Mouse (Mus musculus) midbrain, embryonic 12.5 days (tissue): ENCODE measurements around the gene Kcna5. TPM values are rescaled to one million over a fixed set of nuclear protein-coding genes. Genes with fewer than 3 reads are reported as not detected.

Experiments
- ATAC-seq: fragments of 200-750 bp; cut with Nextera tagmentation; 2 replicates; pipeline ENCODE4 v1.8.0; 2017; ENCODE audit warnings: low read depth, moderate TSS enrichment, moderate library complexity; ENCODE audit not compliant: low FRiP score
- H3K27ac ChIP-seq: fragments of 300-500 bp; sonication (generic); replicated peaks from 2 replicates; pipeline ENCODE4 v1.5.1; 2016; ENCODE audit warnings: mild to moderate bottlenecking
- H3K27me3 ChIP-seq: fragments of 300-500 bp; sonication (generic); 2 replicates; pipeline ENCODE4 v1.6.1; 2016; ENCODE audit warnings: mild to moderate bottlenecking
- H3K36me3 ChIP-seq: fragments of 300-500 bp; sonication (generic); 2 replicates; pipeline ENCODE4 v1.6.1; 2016
- H3K4me1 ChIP-seq: fragments of 300-500 bp; sonication (generic); 2 replicates; pipeline ENCODE4 v1.6.1; 2016
- H3K4me2 ChIP-seq: fragments of 300-500 bp; sonication (generic); replicated peaks from 2 replicates; pipeline ENCODE4 v1.6.1; 2016; ENCODE audit warnings: mild to moderate bottlenecking, moderate library complexity
- H3K4me3 ChIP-seq: fragments of 300-500 bp; sonication (generic); 2 replicates; pipeline ENCODE4 v1.5.1; 2016; ENCODE audit warnings: mild to moderate bottlenecking
- H3K9ac ChIP-seq: fragments of 300-500 bp; sonication (generic); replicated peaks from 2 replicates; pipeline ENCODE4 v1.6.1; 2016; ENCODE audit warnings: mild to moderate bottlenecking, moderate library complexity
- H3K9me3 ChIP-seq: fragments of 300-500 bp; sonication (generic); 2 replicates; pipeline ENCODE4 v1.6.1; 2016; ENCODE audit warnings: mild to moderate bottlenecking
- WGBS: fragments of 180-500 bp; shearing (Covaris S2); methylation state at CpG from one replicate; pipeline ENCODE4 v1.1.7; 2016; 5-methylcytosine and 5-hydroxymethylcytosine counted together
- polyA plus RNA-seq: library from polyadenylated mRNA; unstranded; fragments of >200 nt; fragmentation: Nextera tagmentation; extraction: Ambion mirVana; gene quantifications from 2 replicates; pipeline ENCODE4 v1.2.1, GENCODE M21; 2016

Gene Kcna5
- 2.4 and 5.7 TPM in 2 replicates for polyA plus RNA-seq

DNA sequence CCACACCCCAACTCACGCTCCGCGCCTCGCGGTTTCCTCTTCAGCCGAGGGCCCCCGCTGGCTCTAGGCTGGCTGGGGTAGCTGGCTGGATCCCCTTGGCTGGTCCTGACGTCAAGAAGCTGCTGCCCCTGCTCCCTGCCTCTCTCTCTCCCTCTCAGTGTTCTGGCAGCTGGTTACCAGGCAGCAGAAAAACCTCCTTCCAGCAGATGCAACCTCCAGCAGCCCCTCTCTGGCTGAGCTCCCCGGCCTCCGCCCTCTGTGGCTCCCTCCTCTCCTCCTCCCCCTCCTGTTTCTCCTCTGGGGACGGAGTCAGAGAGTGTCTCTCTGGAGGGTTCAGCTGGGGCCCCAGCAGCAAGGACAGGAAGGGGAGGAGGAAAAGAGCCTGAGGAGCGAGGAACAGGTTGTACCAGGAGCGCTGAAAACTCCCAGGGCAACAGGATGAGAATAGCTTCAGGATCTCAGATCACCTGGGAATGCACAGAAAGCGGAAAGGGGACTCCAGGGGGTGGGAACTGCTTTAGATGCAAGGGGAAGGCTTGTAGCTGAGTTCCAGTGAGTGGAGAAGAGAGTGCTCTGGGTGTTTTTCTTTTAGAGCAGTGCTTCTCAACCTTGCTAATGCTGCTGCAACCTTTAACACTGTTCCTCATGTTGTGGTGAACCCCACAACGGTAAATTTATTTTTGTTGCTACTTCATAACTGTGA, at the start of gene Kcna5:
Gene Kcna5 (minus strand): TSS at position 205 of the 703 bp plus-strand sequence.
- no peaks in the 10 kb centered on the region for H3K9me3 ChIP-seq
- peak; percentile 81 for ATAC-seq
- peaks cover 22% of the 10 kb centered on the region for H3K4me1 ChIP-seq
- WGBS: 1% methylated on average over 15 of the region's 15 CpGs
- peak within 1 kb of the TSS; percentile 68 for H3K27ac ChIP-seq
- H3K36me3 ChIP-seq: no peaks in the 10 kb centered on the region
- H3K4me3 ChIP-seq: peak within 1 kb of the TSS; percentile 32
- 0 out of 2 replicates have a peak within 1 kb of the TSS, but pooled peaks have one; percentile 37 for H3K9ac ChIP-seq
- H3K27me3 ChIP-seq: peaks cover 31% of the 10 kb centered on the region
- H3K4me2 ChIP-seq: peak within 1 kb of the TSS; percentile 56

DNA sequence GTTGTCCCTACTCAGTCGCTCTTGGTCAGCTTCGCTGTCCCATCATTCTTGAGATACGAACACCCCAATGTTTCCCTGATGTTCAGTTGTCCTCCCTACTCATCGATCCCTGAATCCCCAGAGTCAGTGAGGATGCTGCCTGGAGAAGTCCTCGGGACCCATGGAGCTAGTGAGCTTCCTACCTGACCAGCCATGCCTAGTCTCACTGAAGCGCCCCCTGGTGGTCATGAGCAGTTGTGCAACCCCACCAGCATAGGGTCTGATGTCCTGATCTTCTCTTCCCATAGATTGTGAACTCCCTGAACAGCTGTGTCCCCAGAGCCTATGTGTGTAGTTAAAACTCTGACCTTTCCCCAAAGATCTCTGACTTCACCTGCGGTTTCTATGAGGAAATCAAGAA, 47.9 kb upstream of the Kcna5 start:
- H3K9me3 ChIP-seq: no peaks in the 10 kb centered on the region
- no peak overlapping the region for H3K4me3 ChIP-seq
- H3K36me3 ChIP-seq: no peaks in the 10 kb centered on the region
- no peak overlapping the region for H3K4me2 ChIP-seq
- H3K27ac ChIP-seq: no peak overlapping the region
- WGBS: 66% methylated on average over 7 of the region's 7 CpGs
- ATAC-seq: no peak
- no peaks in the 10 kb centered on the region for H3K4me1 ChIP-seq
- no peak overlapping the region for H3K9ac ChIP-seq
- H3K27me3 ChIP-seq: no peaks in the 10 kb centered on the region

DNA sequence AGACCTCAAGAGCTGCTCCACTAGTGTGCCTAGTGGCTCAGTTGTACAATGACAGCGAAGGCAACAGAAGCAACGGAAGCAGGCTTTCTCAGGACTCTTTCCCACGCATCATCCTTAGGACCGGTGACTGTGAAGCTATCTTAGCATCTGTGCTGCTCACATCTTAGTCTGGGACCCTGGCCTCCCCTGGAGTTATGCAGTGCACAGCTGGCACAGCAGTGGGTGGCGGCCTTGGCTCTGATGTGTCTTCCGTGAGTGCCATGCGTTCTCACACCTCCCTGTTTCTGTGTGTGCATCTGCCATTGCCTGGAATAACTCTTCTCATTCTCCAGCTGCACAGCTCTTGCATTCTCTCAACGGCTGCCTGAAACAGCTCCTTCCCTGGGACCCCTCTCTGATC, 46.4 kb upstream of the Kcna5 start:
- ATAC-seq: no peak
- Histone ChIP-seq H3K9ac (no peak overlapping the region), H3K27me3 (no peaks in the 10 kb centered on the region), H3K4me1 (no peaks in the 10 kb centered on the region), H3K27ac (no peak overlapping the region), H3K36me3 (no peaks in the 10 kb centered on the region), H3K4me3 (no peak overlapping the region), H3K4me2 (no peak overlapping the region), H3K9me3 (no peaks in the 10 kb centered on the region)
- WGBS: 84% methylated on average over 8 of the region's 8 CpGs

DNA sequence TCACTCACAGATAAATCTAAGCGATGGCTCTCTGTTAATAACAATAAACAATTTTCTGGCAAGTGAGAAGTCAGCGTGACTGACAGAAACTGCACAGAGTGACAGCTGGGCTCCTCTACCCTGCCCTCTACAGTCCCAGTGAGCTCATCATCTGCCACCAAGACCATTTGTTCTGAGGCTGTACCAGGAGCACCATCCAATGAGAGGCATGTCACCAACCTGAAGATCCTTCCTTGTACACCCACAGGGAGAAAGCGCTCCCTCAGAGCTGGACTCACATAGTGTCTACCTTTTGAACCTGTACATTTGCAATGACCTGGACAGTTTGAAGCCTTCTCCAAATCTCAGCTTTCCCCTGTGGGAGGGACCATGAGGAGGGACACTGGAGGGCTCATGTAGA, 45.4 kb upstream of the Kcna5 start:
- ATAC-seq: no peak
- WGBS: 88% methylated on average over 3 of the region's 3 CpGs
- H3K36me3 ChIP-seq: no peaks in the 10 kb centered on the region
- H3K4me2 ChIP-seq: no peak overlapping the region
- no peak overlapping the region for H3K4me3 ChIP-seq
- no peak overlapping the region for H3K9ac ChIP-seq
- no peaks in the 10 kb centered on the region for H3K27me3 ChIP-seq
- H3K27ac ChIP-seq: no peak overlapping the region
- H3K4me1 ChIP-seq: no peaks in the 10 kb centered on the region
- H3K9me3 ChIP-seq: no peaks in the 10 kb centered on the region

DNA sequence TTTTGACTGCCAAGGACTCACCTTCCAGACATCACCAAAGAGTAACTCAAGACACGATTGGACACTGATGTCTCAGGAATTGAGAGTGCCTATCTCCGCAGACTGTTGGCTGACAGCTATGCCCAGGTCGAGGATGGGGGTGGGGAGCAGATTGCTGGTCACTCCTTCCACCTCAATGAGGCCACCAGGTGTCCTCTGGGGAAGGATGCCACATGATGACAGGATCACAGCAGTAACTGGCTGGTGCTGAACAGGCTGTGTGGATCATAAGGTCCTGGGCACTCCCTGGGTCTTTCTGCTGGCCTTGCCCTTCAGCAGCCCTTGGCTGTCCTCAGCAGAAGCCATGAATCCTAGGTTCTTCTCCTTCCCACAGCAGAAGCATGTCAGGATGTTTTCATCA, 42.2 kb upstream of the Kcna5 start:
- ATAC-seq: no peak
- 78% methylated on average over 3 of the region's 3 CpGs for WGBS

DNA sequence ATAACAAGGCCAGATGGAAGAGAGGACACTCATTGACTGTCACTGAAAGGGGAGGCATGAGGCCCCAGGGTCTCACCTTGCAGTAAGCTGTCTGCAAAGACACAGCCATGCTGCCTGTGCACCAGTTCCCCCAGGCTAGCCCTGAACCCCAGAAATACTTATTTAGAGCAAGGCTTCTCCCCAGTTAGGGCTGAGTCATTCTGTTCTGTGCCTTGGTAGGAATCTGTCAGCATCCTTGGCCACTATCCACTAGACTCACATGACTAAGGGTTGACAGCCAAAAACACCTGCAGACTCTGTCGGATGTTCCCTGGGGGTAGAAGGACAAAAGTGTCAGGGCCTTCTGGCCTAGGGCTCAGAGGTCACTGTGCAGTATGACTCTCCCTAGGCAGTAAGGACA, 41.4 kb upstream of the Kcna5 start:
- H3K27me3 ChIP-seq: no peaks in the 10 kb centered on the region
- H3K9me3 ChIP-seq: no peaks in the 10 kb centered on the region
- no peak overlapping the region for H3K9ac ChIP-seq
- H3K27ac ChIP-seq: no peak overlapping the region
- no peak overlapping the region for H3K4me3 ChIP-seq
- no peaks in the 10 kb centered on the region; the same call in 1 of the 2 replicates for H3K4me1 ChIP-seq
- H3K36me3 ChIP-seq: no peaks in the 10 kb centered on the region
- ATAC-seq: no peak
- WGBS: 83% methylated on average over 1 of the region's 1 CpGs
- no peak overlapping the region for H3K4me2 ChIP-seq

More for the DNA sequence above, 42.2 kb upstream of the Kcna5 start:
- H3K9ac ChIP-seq: no peak overlapping the region
- no peaks in the 10 kb centered on the region for H3K36me3 ChIP-seq
- no peaks in the 10 kb centered on the region for H3K27me3 ChIP-seq
- H3K9me3 ChIP-seq: no peaks in the 10 kb centered on the region
- no peak overlapping the region for H3K4me2 ChIP-seq
- no peak overlapping the region for H3K4me3 ChIP-seq
- no peak overlapping the region for H3K27ac ChIP-seq
- no peaks in the 10 kb centered on the region; the same call in 1 of the 2 replicates for H3K4me1 ChIP-seq

DNA sequence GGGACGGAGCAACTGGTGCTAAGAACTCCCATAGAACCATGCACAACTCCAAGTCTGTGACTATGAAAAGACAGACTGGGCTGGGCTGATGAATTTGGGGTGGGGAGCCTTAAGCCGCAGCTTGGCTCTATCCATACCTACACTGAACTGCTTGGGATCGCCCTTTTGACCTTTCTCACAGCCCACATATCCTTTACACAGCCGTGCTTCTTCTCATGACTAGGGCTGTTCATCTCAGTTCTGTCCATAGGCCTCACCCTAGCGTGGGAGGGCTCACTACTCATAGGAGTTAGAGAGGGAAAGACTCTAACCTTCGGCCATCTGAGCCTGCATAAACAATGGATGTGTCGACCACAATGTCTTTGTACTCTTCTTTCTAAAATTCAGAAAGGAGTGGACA, 39.6 kb upstream of the Kcna5 start:
- Histone ChIP-seq H3K27me3 (no peaks in the 10 kb centered on the region), H3K27ac (no peak overlapping the region), H3K4me3 (no peak overlapping the region), H3K9me3 (no peaks in the 10 kb centered on the region), H3K4me2 (no peak overlapping the region), H3K9ac (no peak overlapping the region), H3K4me1 (no peaks in the 10 kb centered on the region; the same call in 1 of the 2 replicates), H3K36me3 (no peaks in the 10 kb centered on the region)
- ATAC-seq: no peak
- WGBS: 87% methylated on average over 7 of the region's 7 CpGs

DNA sequence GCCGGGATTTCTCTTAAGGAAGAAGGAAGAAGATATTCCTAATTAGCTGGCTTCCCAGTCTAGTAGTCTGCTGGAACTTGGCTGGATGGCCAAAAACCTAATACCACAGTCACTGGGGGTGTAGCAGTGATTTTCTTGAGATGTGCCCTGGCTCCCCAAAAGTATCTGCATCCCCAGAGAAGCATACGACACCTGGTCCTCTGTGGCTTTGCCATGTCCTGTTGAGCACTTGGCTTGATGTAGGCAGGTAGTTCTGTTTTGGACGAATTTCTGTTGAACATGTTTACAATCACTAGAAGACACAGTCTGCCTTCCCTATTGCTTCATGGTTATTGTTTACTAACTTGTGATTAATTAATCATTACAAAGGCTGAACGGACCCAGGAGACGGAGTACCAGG, 37.8 kb upstream of the Kcna5 start:
- Histone ChIP-seq H3K27me3 (no peaks in the 10 kb centered on the region), H3K9me3 (no peaks in the 10 kb centered on the region), H3K4me1 (no peaks in the 10 kb centered on the region; the same call in 1 of the 2 replicates), H3K4me3 (no peak overlapping the region), H3K4me2 (no peak overlapping the region), H3K36me3 (no peaks in the 10 kb centered on the region), H3K27ac (no peak overlapping the region), H3K9ac (no peak overlapping the region)
- 87% methylated on average over 5 of the region's 5 CpGs for WGBS
- no peak for ATAC-seq

DNA sequence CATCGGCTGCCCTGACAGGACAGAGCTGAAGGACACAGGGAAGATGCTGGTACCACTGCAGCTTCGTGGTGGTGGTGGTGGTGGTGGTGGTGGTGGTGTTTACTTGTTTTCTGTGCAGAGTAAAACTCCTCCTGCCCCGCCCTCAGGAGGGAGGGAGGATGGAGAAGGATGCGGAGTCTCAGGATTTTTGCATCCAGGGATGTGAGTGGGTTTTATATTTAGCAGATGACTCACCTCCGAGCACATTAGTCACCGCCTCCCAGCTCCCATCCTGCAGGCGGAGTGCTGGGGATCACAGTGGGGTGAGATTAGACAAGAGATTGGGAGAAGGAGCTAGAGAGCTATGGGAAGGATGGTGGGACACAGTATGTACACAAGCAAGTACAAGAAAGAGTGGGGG, 34.6 kb upstream of the Kcna5 start:
- Histone ChIP-seq H3K4me2 (no peak overlapping the region), H3K4me3 (no peak overlapping the region), H3K9ac (no peak overlapping the region), H3K36me3 (no peaks in the 10 kb centered on the region), H3K27ac (no peak overlapping the region), H3K9me3 (no peaks in the 10 kb centered on the region), H3K27me3 (no peaks in the 10 kb centered on the region; the same call in 1 of the 2 replicates), H3K4me1 (no peaks in the 10 kb centered on the region; the same call in 1 of the 2 replicates)
- no peak for ATAC-seq
- WGBS: 77% methylated on average over 7 of the region's 7 CpGs

DNA sequence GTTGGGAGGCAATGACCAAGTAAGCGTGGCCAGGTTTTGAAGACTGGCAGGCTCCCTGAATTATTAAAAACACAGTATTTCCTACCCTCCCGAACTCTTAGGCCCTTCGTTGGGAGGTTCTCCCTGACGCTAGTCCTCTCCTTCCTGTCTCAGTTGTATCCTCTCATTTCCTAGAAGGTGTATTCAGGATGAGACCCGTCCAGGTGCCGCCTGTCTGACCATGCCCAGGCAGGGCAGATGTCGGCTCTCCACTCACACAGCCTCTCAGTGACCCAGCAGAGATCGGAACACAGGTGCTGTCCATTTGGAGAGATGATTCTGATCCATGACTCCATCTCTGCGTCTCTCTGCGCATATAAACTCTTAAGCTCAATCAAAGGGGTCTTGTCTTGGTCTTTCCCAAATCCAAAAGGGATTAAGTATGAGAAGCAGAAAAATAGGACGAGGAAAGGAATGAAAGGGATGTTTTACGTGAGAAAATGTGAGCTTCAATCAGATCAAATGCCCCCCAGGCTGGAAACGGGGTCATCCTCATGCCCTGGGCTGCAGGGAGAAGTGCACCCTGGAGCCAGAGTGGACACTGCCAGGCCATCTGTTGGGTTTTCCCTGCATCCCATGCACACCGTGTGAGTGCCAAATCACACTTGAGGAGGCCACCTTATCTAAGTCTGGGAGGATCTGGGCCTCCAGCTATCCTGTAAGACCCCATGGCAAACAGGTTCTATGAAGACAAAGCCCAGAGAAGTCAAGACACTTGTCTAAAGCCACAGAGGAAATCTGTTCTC, 33.0 kb upstream of the Kcna5 start:
- WGBS: 88% methylated on average over 14 of the region's 14 CpGs
- Histone ChIP-seq H3K27me3 (no peaks in the 10 kb centered on the region; the same call in 1 of the 2 replicates), H3K4me1 (no peaks in the 10 kb centered on the region), H3K27ac (no peak overlapping the region), H3K4me2 (no peak overlapping the region), H3K36me3 (no peaks in the 10 kb centered on the region), H3K4me3 (no peak overlapping the region), H3K9me3 (no peaks in the 10 kb centered on the region), H3K9ac (no peak overlapping the region)
- no peak for ATAC-seq

DNA sequence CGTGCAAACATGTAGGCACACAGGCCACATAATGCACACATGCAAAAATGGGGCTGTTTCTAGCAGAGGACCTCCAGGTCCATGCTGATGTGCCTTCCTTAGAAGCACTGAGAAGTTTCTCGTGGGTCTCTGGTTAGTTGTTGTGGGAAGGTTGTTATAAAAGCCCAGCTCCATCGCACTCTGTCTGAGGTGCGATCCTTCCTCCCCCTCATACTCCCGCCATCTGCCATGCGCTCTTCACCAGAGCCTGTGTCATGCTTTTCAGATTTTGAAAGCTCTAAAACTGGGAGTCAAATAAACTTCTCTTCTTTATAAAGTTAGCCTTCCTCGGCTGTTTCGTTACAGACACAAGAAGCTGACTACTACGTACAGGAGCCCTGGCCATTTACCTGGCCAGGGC, 32.1 kb upstream of the Kcna5 start:
- Histone ChIP-seq H3K36me3 (no peaks in the 10 kb centered on the region), H3K9ac (no peak overlapping the region), H3K27me3 (no peaks in the 10 kb centered on the region; the same call in 1 of the 2 replicates), H3K4me1 (no peaks in the 10 kb centered on the region), H3K27ac (no peak overlapping the region), H3K4me2 (no peak overlapping the region), H3K9me3 (no peaks in the 10 kb centered on the region), H3K4me3 (no peak overlapping the region)
- ATAC-seq: no peak
- WGBS: 91% methylated on average over 9 of the region's 9 CpGs

DNA sequence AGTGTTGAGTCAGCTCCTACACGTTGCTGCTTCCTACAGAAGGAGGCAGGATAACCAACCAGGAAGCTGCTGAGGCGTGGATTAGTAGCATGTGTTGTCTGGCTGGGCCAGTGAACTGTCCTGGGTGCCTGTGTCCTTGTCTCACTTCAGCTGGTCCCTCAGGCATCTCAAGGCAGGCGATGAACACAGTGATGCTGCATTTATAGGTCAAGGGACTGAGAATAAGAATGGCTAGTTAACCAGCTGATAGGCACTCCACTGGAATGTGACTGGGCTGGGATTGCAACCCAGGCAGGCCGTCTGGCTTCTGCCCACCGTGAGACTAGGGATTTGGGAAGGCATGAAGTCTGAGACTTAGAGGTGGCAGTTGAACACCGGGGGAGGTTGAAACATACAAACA, 29.2 kb upstream of the Kcna5 start:
- Histone ChIP-seq H3K4me1 (peaks cover 11% of the 10 kb centered on the region; the same call in 1 of the 2 replicates), H3K4me2 (no peak overlapping the region), H3K27ac (no peak overlapping the region), H3K36me3 (no peaks in the 10 kb centered on the region), H3K9me3 (no peaks in the 10 kb centered on the region), H3K27me3 (no peaks in the 10 kb centered on the region; the same call in 1 of the 2 replicates), H3K9ac (no peak overlapping the region), H3K4me3 (no peak overlapping the region)
- 68% methylated on average over 6 of the region's 6 CpGs for WGBS
- ATAC-seq: no peak
